Mouse (Mus musculus): Measurements from ENCODE around the gene Ceacam18.
"Not testable (repeated sequence)": the region's sequence is repeated elsewhere in the genome, so short reads cannot be mapped to it uniquely, and the experiment has no call there.

The Ceacam18 gene

GRCm38 (mm10) chr7:43667221-43667620 lies 32.7 kb downstream of the Ceacam18 start:
- in situ Hi-C loops (cut with MboI): not testable (repeated sequence)

- in situ Hi-C loops (cut with MboI): no loop called here
Measured at GRCm38 (mm10) chr7:43668582-43668981, 34.1 kb downstream of the Ceacam18 start.

- in situ Hi-C loops (cut with MboI): no loop called here
Measured at GRCm38 (mm10) chr7:43671064-43671808, 36.7 kb downstream of the Ceacam18 start.

GRCm38 (mm10) chr7:43671809-43672580 lies 37.5 kb downstream of the Ceacam18 start, which contains the start of gene Ctu1:
Gene Ctu1 (plus strand): TSS chr7:43672016.
- in situ Hi-C loops (cut with MboI): no loop called here

GRCm38 (mm10) chr7:43672581-43673260 lies 38.2 kb downstream of the Ceacam18 start:
- in situ Hi-C loops (cut with MboI): no loop called here

DNA sequence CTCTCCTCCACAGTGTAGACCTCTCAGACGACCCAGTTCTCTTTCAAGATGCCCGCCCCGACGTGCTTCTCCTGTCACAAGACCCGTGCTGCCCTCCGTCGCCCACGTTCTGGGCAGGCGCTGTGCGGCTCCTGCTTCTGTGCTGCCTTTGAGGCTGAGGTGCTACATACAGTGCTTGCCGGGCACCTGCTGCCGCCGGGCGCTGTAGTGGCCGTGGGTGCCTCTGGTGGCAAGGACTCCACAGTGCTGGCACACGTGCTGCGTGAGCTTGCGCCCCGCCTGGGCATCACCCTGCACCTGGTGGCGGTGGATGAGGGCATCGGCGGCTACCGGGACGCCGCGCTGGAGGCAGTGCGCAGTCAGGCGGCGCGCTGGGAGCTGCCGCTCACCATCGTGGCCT lies 40.6 kb downstream of the Ceacam18 start:
- in situ Hi-C loops (cut with MboI): no loop called here

- in situ Hi-C loops (cut with MboI): no loop called here
Measured at GRCm38 (mm10) chr7:43678517-43678916, 44.0 kb downstream of the Ceacam18 start.

GRCm38 (mm10) chr7:43680960-43681359 lies 46.5 kb downstream of the Ceacam18 start:
- in situ Hi-C loops (cut with MboI): no loop called here

- in situ Hi-C loops (cut with MboI): not testable (repeated sequence)
Measured at GRCm38 (mm10) chr7:43682511-43682910, 48.0 kb downstream of the Ceacam18 start.

DNA sequence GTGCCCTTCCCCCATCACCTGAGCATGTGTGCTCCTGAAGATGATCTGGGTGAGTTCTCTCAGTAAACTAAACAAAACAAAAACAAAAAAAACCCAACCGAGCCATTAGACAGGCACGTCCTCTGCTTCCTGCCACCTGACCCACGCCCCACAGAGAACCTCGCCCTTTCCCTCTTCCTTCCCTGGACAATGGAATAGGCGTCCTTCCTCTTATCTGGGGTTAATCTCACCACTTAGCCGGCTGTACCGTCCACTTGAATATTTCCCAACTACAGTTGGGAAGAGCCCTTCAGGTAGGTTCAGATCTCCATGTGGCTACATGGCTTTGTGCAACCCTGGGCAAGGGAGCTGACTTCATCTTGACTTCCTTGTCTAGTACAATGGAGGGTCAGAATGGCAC lies 50.6 kb downstream of the Ceacam18 start:
- in situ Hi-C loops (cut with MboI): no loop called here

DNA sequence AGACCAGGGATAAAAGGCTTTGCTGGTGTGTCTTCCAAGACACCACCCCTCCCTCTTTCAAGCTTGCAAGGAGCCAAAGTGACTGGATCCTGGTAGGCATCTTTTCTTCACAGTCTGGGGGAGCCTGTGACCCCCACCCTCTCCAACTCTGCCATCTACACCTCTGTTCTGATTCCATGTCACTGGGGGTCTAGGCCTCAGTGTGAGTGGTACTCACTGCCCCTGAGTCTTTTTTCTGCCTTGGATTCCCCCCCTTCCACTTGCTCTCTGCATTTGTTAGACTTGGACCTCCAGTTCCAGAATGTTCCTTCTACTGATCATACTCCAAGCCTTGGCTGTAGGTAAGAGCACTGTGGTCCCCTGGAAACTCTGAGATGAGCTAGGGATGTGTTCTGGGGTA lies 55.6 kb downstream of the Ceacam18 start, which contains the start of gene Klk14:
TSS of gene Klk14 (plus strand) at position 301 of the 400 bp plus-strand sequence.
- in situ Hi-C loops (cut with MboI): no loop called here
